Mouse (Mus musculus): Measurements from ENCODE around the gene Mpnd. TPM values are rescaled to one million over a fixed set of nuclear protein-coding genes. Genes with fewer than 3 reads are reported as not detected.
A peak's percentile ranks its signal among the peaks of the same experiment; 100 is the strongest.

Gene Mpnd
- polyA plus RNA-seq, 1 experiment from 2014 or later = 130 TPM

DNA sequence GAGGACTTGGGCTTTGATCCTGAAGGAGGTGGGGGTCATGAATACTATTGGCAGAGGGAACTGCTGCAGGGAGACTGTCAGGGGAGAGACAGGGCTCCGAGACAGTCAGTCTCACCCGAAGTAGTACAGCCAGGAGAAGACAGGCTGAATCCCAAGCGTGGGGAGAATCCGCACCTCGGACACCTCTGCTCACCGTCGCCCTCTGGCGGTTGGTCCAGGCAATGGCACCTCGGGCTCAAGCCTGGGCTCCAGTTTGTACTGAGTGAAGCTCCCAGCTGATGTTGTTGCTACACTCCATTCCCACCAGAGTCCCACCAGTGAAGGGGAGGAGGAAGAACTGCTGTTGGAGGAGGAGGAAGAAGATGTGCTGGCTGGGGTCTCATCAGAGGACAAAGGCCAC is 5.2 kb downstream of the Mpnd start:
- peak overlapping the region; percentile 97 for H3K9ac ChIP-seq (replicated peaks)
- no peak for ATAC-seq (ENCODE audit: low FRiP score)
- no peaks in the 10 kb centered on the region for H3K9me3 ChIP-seq (replicated peaks)
- peak overlapping the region; percentile 99 for H3K4me2 ChIP-seq
- peak overlapping the region; percentile 90 for H3K4me3 ChIP-seq (replicated peaks)
- H3K4me1 ChIP-seq = peaks cover 40% of the 10 kb centered on the region
- WGBS = 12% methylated on average over 9 of the region's 9 CpGs
- no peaks in the 10 kb centered on the region for H3K27me3 ChIP-seq (replicated peaks)
- H3K27ac ChIP-seq (replicated peaks) = no peak overlapping the region
- H3K36me3 ChIP-seq = peaks cover 37% of the 10 kb centered on the region

DNA sequence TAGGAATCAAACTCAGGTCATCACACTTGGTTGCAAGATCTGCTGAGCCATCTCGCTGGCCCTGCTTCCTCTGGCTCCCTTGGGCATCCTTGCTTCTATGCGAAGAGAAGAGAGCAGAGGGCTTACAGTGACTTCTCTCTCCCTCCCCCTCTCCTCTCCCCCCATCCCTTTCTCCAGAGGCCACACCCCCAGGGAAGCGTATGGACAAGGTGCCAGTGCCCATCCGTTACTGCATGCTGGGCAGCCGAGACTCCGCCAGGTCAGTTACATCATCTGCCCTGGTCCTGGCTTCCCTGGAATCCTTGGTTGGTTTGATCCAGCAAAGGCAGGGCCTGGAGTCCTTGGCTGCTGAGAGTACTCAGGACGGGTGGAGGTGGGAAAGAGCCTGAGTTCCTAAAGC is 5.9 kb downstream of the Mpnd start:
- Histone ChIP-seq H3K36me3 (peaks cover 44% of the 10 kb centered on the region), H3K4me2 (peak overlapping the region; percentile 99; the same call in 1 of the 2 replicates), H3K27me3 (replicated peaks) (no peaks in the 10 kb centered on the region), H3K9me3 (replicated peaks) (no peaks in the 10 kb centered on the region), H3K9ac (replicated peaks) (no peak overlapping the region), H3K27ac (replicated peaks) (no peak overlapping the region), H3K4me3 (replicated peaks) (no peak overlapping the region), H3K4me1 (peaks cover 40% of the 10 kb centered on the region)
- 86% methylated on average over 7 of the region's 7 CpGs for WGBS
- no peak for ATAC-seq (ENCODE audit: low FRiP score)

- Histone ChIP-seq H3K4me2 (no peak overlapping the region), H3K27ac (replicated peaks) (no peak overlapping the region), H3K4me1 (peaks cover 23% of the 10 kb centered on the region), H3K9me3 (replicated peaks) (no peaks in the 10 kb centered on the region), H3K4me3 (replicated peaks) (no peak overlapping the region), H3K9ac (replicated peaks) (no peak overlapping the region), H3K36me3 (peaks cover 79% of the 10 kb centered on the region), H3K27me3 (replicated peaks) (no peaks in the 10 kb centered on the region)
- 96% methylated on average over 9 of the region's 9 CpGs for WGBS
- no peak for ATAC-seq (ENCODE audit: low FRiP score)
Measured at GRCm38 (mm10) chr17:56015293-56015692, 9.8 kb downstream of the Mpnd start.

- H3K4me2 ChIP-seq = no peak overlapping the region
- no peak overlapping the region for H3K27ac ChIP-seq (replicated peaks)
- peaks cover 22% of the 10 kb centered on the region for H3K4me1 ChIP-seq
- no peak overlapping the region for H3K9ac ChIP-seq (replicated peaks)
- no peak overlapping the region for H3K4me3 ChIP-seq (replicated peaks)
- ATAC-seq (ENCODE audit: low FRiP score) = no peak
- 88% methylated on average over 8 of the region's 8 CpGs for WGBS
- H3K36me3 ChIP-seq = peaks cover 80% of the 10 kb centered on the region
- H3K27me3 ChIP-seq (replicated peaks) = no peaks in the 10 kb centered on the region
- H3K9me3 ChIP-seq (replicated peaks) = no peaks in the 10 kb centered on the region
Measured at GRCm38 (mm10) chr17:56016382-56016781, 10.9 kb downstream of the Mpnd start.

DNA sequence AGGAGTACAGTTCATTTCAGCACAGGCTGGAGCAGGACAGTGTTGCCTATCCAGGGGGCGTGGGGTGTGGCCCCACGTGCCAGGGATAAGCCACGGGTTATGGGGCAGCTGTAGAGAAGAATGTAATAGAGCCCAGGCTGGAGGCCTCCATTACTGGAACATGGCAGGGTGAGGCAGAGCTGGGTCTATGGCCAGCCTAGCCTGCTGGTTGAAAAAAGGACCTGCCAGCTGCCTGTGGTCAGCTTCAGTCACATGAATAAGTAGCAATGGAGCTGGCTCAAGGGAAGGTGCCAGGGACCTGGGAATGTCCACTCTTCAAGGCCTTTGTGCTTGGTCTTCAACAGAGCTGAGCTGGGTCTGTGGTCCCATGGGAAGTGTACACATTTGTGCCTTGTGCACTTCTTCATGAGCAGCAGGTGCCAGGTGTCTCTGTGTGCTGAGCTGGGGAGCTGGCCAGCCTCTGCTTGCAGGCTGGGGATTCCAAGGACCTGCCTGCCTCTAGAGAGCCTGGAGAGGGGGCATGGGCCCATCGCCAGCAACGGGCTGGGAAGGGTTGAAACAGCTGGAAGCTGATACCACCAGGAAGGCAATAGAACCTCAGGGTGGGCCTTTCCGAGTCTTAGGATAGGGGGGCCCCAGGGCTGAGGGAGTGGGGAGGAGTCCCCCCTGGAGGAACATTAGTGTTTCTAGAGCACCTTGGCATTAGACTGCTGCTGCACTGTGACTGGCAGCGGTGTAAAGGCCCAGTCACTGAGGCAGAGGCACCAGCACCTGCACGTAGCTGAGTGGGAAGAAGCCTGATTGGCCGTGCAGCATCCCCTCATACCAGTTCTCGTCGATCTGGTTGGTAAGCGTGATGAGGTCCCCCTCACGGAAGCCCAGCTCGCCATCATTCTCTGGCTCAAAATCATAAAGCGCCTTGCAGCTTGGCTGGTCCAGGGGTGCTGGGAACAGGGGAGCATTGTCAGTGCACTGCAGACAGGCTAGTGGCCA is 11.6 kb downstream of the Mpnd start:
- peaks cover 73% of the 10 kb centered on the region for H3K36me3 ChIP-seq
- no peak overlapping the region for H3K4me3 ChIP-seq (replicated peaks)
- peaks cover 20% of the 10 kb centered on the region for H3K4me1 ChIP-seq
- 84% methylated on average over 15 of the region's 15 CpGs for WGBS
- no peaks in the 10 kb centered on the region for H3K9me3 ChIP-seq (replicated peaks)
- no peak for ATAC-seq (ENCODE audit: low FRiP score)
- no peak overlapping the region for H3K4me2 ChIP-seq
- H3K27ac ChIP-seq (replicated peaks) = peak overlapping the region; percentile 15; the same call in 1 of the 2 replicates
- H3K9ac ChIP-seq (replicated peaks) = no peak overlapping the region
- H3K27me3 ChIP-seq (replicated peaks) = no peaks in the 10 kb centered on the region

DNA sequence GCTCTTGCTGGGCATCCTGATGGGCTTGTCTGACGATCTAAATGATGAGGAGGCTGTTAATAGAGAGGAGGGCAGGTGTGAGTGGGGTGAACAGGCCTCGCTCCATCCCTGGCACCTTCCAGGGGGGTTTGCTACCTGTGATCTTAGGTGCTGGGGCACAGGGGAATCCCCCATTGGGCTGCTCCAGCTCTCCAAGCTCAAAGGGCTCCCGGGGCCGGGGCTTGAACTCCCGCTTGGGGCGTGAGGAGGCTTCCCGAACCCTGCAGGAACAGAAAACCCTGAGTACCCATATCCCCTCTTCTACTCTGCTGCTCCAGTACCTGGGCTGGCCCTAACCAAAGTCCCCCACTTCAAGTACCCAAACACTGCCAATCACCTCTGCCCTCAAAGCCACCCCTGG is 12.3 kb downstream of the Mpnd start:
- Histone ChIP-seq H3K9me3 (replicated peaks) (no peaks in the 10 kb centered on the region), H3K27ac (replicated peaks) (peak overlapping the region; percentile 54; the same call in 1 of the 2 replicates), H3K27me3 (replicated peaks) (no peaks in the 10 kb centered on the region), H3K9ac (replicated peaks) (no peak overlapping the region), H3K4me3 (replicated peaks) (no peak overlapping the region), H3K4me2 (no peak overlapping the region), H3K36me3 (peaks cover 67% of the 10 kb centered on the region), H3K4me1 (peaks cover 23% of the 10 kb centered on the region)
- 0 out of 2 replicates have a peak, but pooled peaks have one; percentile 0 for ATAC-seq (ENCODE audit: low FRiP score)
- 94% methylated on average over 7 of the region's 7 CpGs for WGBS

- Histone ChIP-seq H3K4me2 (no peak overlapping the region), H3K4me1 (peaks cover 30% of the 10 kb centered on the region), H3K9ac (replicated peaks) (no peak overlapping the region), H3K27me3 (replicated peaks) (no peaks in the 10 kb centered on the region), H3K27ac (replicated peaks) (peak overlapping the region; percentile 54; the same call in 1 of the 2 replicates), H3K9me3 (replicated peaks) (no peaks in the 10 kb centered on the region), H3K36me3 (peaks cover 60% of the 10 kb centered on the region), H3K4me3 (replicated peaks) (no peak overlapping the region)
- WGBS = 72% methylated on average over 20 of the region's 20 CpGs
- ATAC-seq (ENCODE audit: low FRiP score) = peak; percentile 37
Measured at GRCm38 (mm10) chr17:56018347-56019131, 13.0 kb downstream of the Mpnd start.

DNA sequence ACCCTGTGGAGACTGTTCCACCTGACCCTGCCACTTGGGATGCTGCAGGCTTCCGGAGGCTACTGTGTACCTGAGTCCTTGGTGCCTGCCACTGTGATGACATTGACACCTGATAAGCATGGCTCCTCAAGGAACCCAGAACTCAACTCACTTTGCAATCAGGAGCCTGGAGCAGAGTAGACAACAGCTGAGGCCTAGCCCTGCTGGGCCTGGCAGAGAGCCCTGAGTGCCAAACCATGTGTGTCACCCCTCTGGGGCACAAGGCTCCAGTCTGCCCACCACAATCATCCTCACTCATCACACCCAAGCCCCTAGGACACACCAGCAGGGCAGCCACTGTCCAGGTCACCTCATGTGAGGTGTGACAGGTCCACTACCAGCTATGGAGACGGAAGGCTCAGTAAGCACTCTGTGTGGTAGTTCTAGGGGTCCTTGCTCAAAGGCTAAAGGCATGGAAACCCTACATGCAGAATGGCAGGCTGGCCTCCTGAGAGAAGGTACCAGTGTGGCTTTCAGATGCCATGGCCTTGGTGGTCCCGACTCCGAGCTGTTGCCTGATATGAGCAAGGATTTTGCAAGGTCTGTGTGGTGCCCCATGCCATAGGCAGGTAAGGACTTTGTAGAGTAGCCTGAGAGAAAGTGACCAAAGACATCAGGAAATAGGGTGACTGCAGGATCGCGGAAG is 15.0 kb downstream of the Mpnd start:
- peaks cover 46% of the 10 kb centered on the region for H3K36me3 ChIP-seq
- ATAC-seq (ENCODE audit: low FRiP score) = no peak
- WGBS = 94% methylated on average over 6 of the region's 6 CpGs
- H3K4me2 ChIP-seq = no peak overlapping the region
- peak overlapping the region; percentile 35 for H3K27ac ChIP-seq (replicated peaks)
- H3K9ac ChIP-seq (replicated peaks) = no peak overlapping the region; the same call in 1 of the 2 replicates
- no peaks in the 10 kb centered on the region for H3K27me3 ChIP-seq (replicated peaks)
- H3K4me1 ChIP-seq = peaks cover 35% of the 10 kb centered on the region
- H3K4me3 ChIP-seq (replicated peaks) = no peak overlapping the region
- no peaks in the 10 kb centered on the region for H3K9me3 ChIP-seq (replicated peaks)

- peak overlapping the region; percentile 37 for H3K27ac ChIP-seq (replicated peaks)
- peaks cover 38% of the 10 kb centered on the region for H3K36me3 ChIP-seq
- H3K9ac ChIP-seq (replicated peaks) = no peak overlapping the region
- no peaks in the 10 kb centered on the region for H3K27me3 ChIP-seq (replicated peaks)
- H3K4me1 ChIP-seq = peaks cover 42% of the 10 kb centered on the region
- no peak overlapping the region for H3K4me3 ChIP-seq (replicated peaks)
- H3K9me3 ChIP-seq (replicated peaks) = no peaks in the 10 kb centered on the region
- no peak for ATAC-seq (ENCODE audit: low FRiP score)
- no peak overlapping the region for H3K4me2 ChIP-seq
- WGBS = 86% methylated on average over 4 of the region's 4 CpGs
Measured at GRCm38 (mm10) chr17:56021161-56021910, 15.8 kb downstream of the Mpnd start.

DNA sequence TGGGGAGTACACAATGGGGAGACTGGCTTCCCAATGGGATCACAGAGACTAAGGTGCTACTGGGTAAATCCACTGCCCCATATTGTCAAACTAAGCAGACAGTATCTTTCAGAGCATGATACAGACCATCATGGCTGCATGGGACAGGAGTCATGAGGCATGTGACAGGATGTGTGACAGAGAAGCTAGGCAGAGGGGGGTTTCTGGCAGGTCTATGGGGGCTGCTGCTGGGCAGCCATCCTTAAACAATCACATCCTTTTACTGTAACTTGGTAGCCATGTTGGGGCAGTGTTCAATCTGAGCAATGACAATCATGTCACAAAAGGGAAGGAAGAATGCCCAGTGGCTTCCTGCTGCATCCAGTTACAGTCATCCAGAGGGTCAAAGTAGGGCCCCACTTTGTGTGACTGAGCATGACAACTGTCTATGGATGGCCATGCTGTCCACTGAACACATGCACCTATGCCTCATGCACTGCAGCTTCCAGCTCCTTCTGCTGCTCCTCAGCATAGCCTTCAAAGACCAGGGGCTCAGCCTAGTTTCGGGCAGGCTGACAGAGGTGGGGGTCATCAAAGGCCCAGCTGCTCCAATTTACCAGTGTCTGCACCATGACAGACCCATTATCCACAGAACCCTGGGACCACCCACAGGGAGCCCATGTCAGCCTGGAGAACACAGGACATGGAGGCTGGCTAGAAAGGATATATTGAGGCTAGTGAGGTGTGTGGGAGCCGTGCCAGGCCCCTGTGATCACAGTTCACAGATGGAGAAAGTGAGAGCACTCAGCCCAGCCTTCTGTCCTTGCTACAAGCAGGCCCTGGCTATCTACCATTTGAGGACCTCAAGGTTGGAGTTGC is 16.8 kb downstream of the Mpnd start:
- Histone ChIP-seq H3K9me3 (replicated peaks) (no peaks in the 10 kb centered on the region), H3K4me1 (peaks cover 52% of the 10 kb centered on the region), H3K27me3 (replicated peaks) (no peaks in the 10 kb centered on the region), H3K4me3 (replicated peaks) (no peak overlapping the region), H3K36me3 (peaks cover 28% of the 10 kb centered on the region), H3K27ac (replicated peaks) (peak overlapping the region; percentile 37; the same call in 1 of the 2 replicates), H3K9ac (replicated peaks) (no peak overlapping the region), H3K4me2 (no peak overlapping the region)
- 50% methylated on average over 2 of the region's 2 CpGs for WGBS
- no peak for ATAC-seq (ENCODE audit: low FRiP score)
